Mouse (Mus musculus): ENCODE measurements around the gene Wwox. TPM values are rescaled to one million over a fixed set of nuclear protein-coding genes. Genes with fewer than 3 reads are reported as not detected.

Gene Wwox
- 9.6 TPM for polyA plus RNA-seq (2017; shearing (Covaris generic))

DNA sequence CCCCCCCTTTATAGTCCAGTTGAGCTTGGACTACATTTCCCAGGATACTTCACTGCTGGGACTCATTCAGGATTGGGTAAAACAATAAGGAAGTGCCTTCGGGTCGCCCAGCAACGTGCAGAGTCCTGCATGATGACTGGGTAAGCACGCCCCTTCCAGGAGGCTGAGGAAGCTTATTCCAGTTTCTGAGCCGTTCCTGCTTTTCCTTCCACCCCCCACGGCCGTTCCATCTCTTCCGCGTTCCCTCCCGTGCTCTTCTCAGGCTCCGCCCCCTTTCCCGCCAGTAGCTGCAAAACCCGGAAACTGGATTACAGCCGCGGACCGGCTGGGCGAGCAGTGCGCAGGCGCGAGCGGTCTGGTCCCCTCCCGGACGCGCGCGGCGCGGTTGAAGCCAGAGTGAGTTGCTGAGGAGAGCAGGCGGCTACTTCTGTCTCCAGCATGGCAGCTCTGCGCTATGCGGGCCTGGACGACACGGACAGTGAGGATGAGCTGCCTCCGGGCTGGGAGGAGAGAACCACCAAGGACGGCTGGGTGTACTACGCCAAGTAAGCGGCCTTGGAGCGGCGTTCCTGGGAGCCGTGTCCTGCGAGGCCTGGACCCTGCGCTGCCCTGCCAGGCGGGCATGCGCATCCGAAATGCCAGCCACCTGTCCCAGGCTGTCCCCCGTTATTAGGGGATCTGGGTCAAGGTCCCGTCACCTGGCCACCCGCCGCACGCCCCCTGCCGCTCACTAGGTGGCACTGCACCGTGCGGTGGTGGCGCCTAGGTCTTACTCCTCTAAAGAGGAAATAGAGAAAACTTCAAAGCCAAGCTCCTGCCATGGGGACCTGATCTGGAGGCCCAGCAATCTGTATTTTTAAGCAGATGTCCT, at the start of gene Wwox:
Wwox (plus strand) TSS at position 322 of the 871 bp plus-strand sequence.

GRCm38 (mm10) chr8:114417786-114418185, 21.7 kb upstream of the Wwox start, which contains the start of gene Clec3a:
TSS of gene Clec3a (plus strand) at chr8:114418086.

Other genes starting within 250 kb of the Wwox start
- not detected for gene Vat1l, start 234.0 kb upstream of the Wwox start, polyA plus RNA-seq (2017; shearing (Covaris generic))
- gene Clec3a, start 21.6 kb upstream of the Wwox start, polyA plus RNA-seq (2017; shearing (Covaris generic)), result not detected

Data from effector memory CD4-positive, alpha-beta T cell, adult 7 months (primary cell).